9 mouse cellular contexts compared by ENCODE assay signal in genomic region chr9:71772338-71772737, GRCm38 (mm10). TPM values are rescaled to one million over a fixed set of nuclear protein-coding genes. Genes with fewer than 3 reads are reported as not detected.
DNase-seq lines count a peak whose midpoint lies in the region; ATAC-seq and TF ChIP-seq lines count a peak whose summit lies in the region.
"Had no signal": no experiment of that assay in that cellular context is flagged by ENCODE, and none has a peak within 500 bp of the region (broad histone marks: within the 10 kb centered on the region; RNA-seq: fewer than 3 reads in every experiment).

No protein-coding gene starts in this region.

- TF ChIP-seq POLR2A in spleen, adult 2 months (IDR thresholded peaks at IDR 0.05; ENCODE audit: low read depth, low read length) = no peak

- peaks cover 4% of the 10 kb centered on the region; the same call in 1 of the 2 replicates for H3K4me1 ChIP-seq in midbrain, embryonic 11.5 days (ENCODE audit: control insufficient read depth, insufficient read depth, low read length)
- peaks cover 13% of the 10 kb centered on the region; the same call in 1 of the 2 replicates for H3K4me1 ChIP-seq in midbrain, embryonic 15.5 days
- H3K4me1 ChIP-seq in spleen, adult 2 months (ENCODE audit: control insufficient read depth, insufficient read depth, insufficient read length) = peaks cover 4% of the 10 kb centered on the region

- 71% methylated on average over 5 of the region's 5 CpGs for whole genome bisulfite sequencing in midbrain, embryonic 11.5 days
- WGBS in midbrain, embryonic 15.5 days = 71% methylated on average over 5 of the region's 5 CpGs
- 72% methylated on average over 5 of the region's 5 CpGs for WGBS in spleen, adult 2 months

- no peak for ATAC-seq in midbrain, embryonic 11.5 days (ENCODE audit: low FRiP score)
- ATAC-seq in midbrain, embryonic 15.5 days (replicated peaks) = no peak
- ATAC-seq in activated CD4-positive, CD25-positive, alpha-beta regulatory T cell, adult 4 months = no peak

- no peak overlapping the region for H3K4me2 ChIP-seq in midbrain, embryonic 11.5 days
- H3K4me2 ChIP-seq in midbrain, embryonic 15.5 days = no peak overlapping the region

- H3K4me3 ChIP-seq in midbrain, embryonic 11.5 days (ENCODE audit: low read depth, low read length) = no peak overlapping the region
- H3K4me3 ChIP-seq in midbrain, embryonic 15.5 days = no peak overlapping the region
- H3K4me3 ChIP-seq in spleen, adult 2 months (ENCODE audit: extremely low read depth, insufficient read depth, insufficient read length) = no peak overlapping the region

- peak; percentile 57 for DNase-seq in embryo, embryonic 10 days (ENCODE audit: low spot score)
- DNase-seq in embryo, embryonic 11 days = no peak
- DNase-seq in midbrain, embryonic 11.5 days (ENCODE audit: low spot score, missing footprints) = peak; percentile 89
- peak; percentile 44 for DNase-seq in cerebellum, adult 11-12 months
- DNase-seq in kidney, postnatal 36 days = peak; percentile 62 to 83
- peak; percentile 19 to 38 for DNase-seq in spleen, adult 2 months (ENCODE audit: low read depth in 1 of 2, low spot score in 2 of 2)

- peak; percentile 32; the same call in 1 of the 2 replicates for TF ChIP-seq CTCF in spleen, adult 2 months (IDR thresholded peaks at IDR 0.05; ENCODE audit: extremely low read depth, insufficient read depth, insufficient read length, insufficient replicate concordance)

- no peak overlapping the region for H3K27ac ChIP-seq in midbrain, embryonic 11.5 days (ENCODE audit: low read depth, low read length)
- no peak overlapping the region for H3K27ac ChIP-seq in midbrain, embryonic 15.5 days
- H3K27ac ChIP-seq in spleen, adult 2 months (ENCODE audit: insufficient read depth, low read length) = no peak overlapping the region

- H3K9me3 ChIP-seq in midbrain, embryonic 11.5 days (ENCODE audit: control insufficient read depth, low read length) = no peaks in the 10 kb centered on the region
- H3K9me3 ChIP-seq in midbrain, embryonic 15.5 days = no peaks in the 10 kb centered on the region

- H3K27me3 ChIP-seq in midbrain, embryonic 11.5 days (ENCODE audit: control insufficient read depth, insufficient read depth, low read length) = peaks cover 25% of the 10 kb centered on the region
- H3K27me3 ChIP-seq in midbrain, embryonic 15.5 days (replicated peaks) = peaks cover 35% of the 10 kb centered on the region
- peaks cover 8% of the 10 kb centered on the region for H3K27me3 ChIP-seq in spleen, adult 2 months (ENCODE audit: control insufficient read depth, insufficient read depth, low read length)
- H3K27me3 ChIP-seq: heart, embryonic 15.5 days had no signal

- no peaks in the 10 kb centered on the region for H3K36me3 ChIP-seq in midbrain, embryonic 11.5 days (ENCODE audit: control insufficient read depth, insufficient read depth, low read length)
- no peaks in the 10 kb centered on the region for H3K36me3 ChIP-seq in midbrain, embryonic 15.5 days (replicated peaks)
- H3K36me3 ChIP-seq in spleen, adult 2 months (ENCODE audit: control insufficient read depth, insufficient read depth, low read length) = no peaks in the 10 kb centered on the region
- H3K36me3 ChIP-seq: heart, embryonic 15.5 days had no signal

- H3K9ac ChIP-seq in midbrain, embryonic 11.5 days (ENCODE audit: low read length) = no peak overlapping the region
- no peak overlapping the region for H3K9ac ChIP-seq in midbrain, embryonic 15.5 days

RNA-seq across cellular contexts. Expression of gene Cgnl1, which starts 0.9 kb away (rescaled TPM):
- 4.2 and 4.6 TPM in 2 replicates for polyA plus RNA-seq in midbrain, embryonic 11.5 days (2014; fragmentation: Nextera tagmentation; extraction: Ambion mirVana)
- 5.9 and 6.2 TPM in 2 replicates for polyA plus RNA-seq in midbrain, embryonic 15.5 days (2015; fragmentation: Nextera tagmentation; extraction: Ambion mirVana)
- polyA plus RNA-seq in spleen, adult 2 months (2012; rRNA removed) = 3.0 and 3.9 TPM in 2 replicates
- polyA plus RNA-seq in activated CD4-positive, CD25-positive, alpha-beta regulatory T cell, adult 4 months (2017; shearing (Covaris generic)) = not detected
